Mouse (Mus musculus) myocyte (in vitro differentiated cells): ENCODE results near the gene Rps5.

Source experiments
- CEBPB ChIP-seq: IDR thresholded peaks from 2 replicates; pipeline ENCODE4 v1.6.1; 2011; ENCODE audit warnings: mild to moderate bottlenecking, moderate library complexity; ENCODE audit not compliant: poor library complexity, insufficient read depth, severe bottlenecking
- E2F4 ChIP-seq: IDR thresholded peaks from one replicate; pipeline ENCODE4 v1.6.1; 2011; ENCODE audit warnings: mild to moderate bottlenecking, control low read depth, moderate library complexity; ENCODE audit not compliant: insufficient read depth
- MAX ChIP-seq: IDR thresholded peaks from one replicate; pipeline ENCODE4 v1.6.1; 2011; ENCODE audit warnings: low read depth, mild to moderate bottlenecking, control low read depth
- MYOD1 ChIP-seq, 3 experiments: IDR thresholded peaks; one replicate each; pipeline ENCODE4 v1.6.1; 2011; ENCODE audit warnings: control low read depth in 2 of 3, low read depth in 2 of 3, mild to moderate bottlenecking in 2 of 3, moderate library complexity in 1 of 3; ENCODE audit not compliant: insufficient read length in 2 of 3, control insufficient read depth in 1 of 3
- MYOG ChIP-seq, 3 experiments: IDR thresholded peaks; one replicate each; pipeline ENCODE4 v1.6.1; 2011; ENCODE audit warnings: control low read depth in 2 of 3, low read depth in 2 of 3, mild to moderate bottlenecking in 2 of 3; ENCODE audit not compliant: insufficient read length in 2 of 3, control insufficient read depth in 1 of 3, insufficient read depth in 1 of 3
- POLR2A ChIP-seq: IDR thresholded peaks from one replicate; pipeline ENCODE4 v1.6.1; 2011; ENCODE audit warnings: low read depth, mild to moderate bottlenecking, control low read depth, moderate library complexity; ENCODE audit not compliant: insufficient read length
- POLR2AphosphoS2 ChIP-seq: IDR thresholded peaks from one replicate; pipeline ENCODE4 v1.6.1; 2011; ENCODE audit warnings: low read depth, control low read depth; ENCODE audit not compliant: insufficient read length
- REST ChIP-seq: IDR thresholded peaks from one replicate; pipeline ENCODE4 v1.6.1; 2011; ENCODE audit warnings: mild to moderate bottlenecking, control low read depth, moderate library complexity; ENCODE audit not compliant: insufficient read depth, insufficient read length
- SRF ChIP-seq: IDR thresholded peaks from one replicate; pipeline ENCODE4 v1.6.1; 2011; ENCODE audit warnings: low read depth; ENCODE audit not compliant: control insufficient read depth, insufficient read length
- TCF12 ChIP-seq: IDR thresholded peaks from one replicate; pipeline ENCODE4 v1.6.1; 2011; ENCODE audit warnings: mild to moderate bottlenecking, control low read depth; ENCODE audit not compliant: poor library complexity, insufficient read depth, severe bottlenecking
- TCF3 ChIP-seq: IDR thresholded peaks from one replicate; pipeline ENCODE4 v1.6.1; 2011; ENCODE audit warnings: low read depth, control low read depth; ENCODE audit not compliant: insufficient read length
- USF1 ChIP-seq: IDR thresholded peaks from one replicate; pipeline ENCODE4 v1.6.1; 2011; ENCODE audit warnings: low read depth, mild to moderate bottlenecking, control low read depth, moderate library complexity

- TF ChIP-seq POLR2A (no peak), CEBPB (no peak), POLR2AphosphoS2 (peak; percentile 69), E2F4 (no peak), MYOG (IDR thresholded peaks at IDR 0.05; ENCODE audit: control insufficient read depth in 1 of 3, insufficient read depth in 1 of 3, insufficient read length in 2 of 3, low read depth in 2 of 3) (no peak), USF1 (no peak), SRF (no peak), TCF12 (no peak), TCF3 (no peak), MAX (no peak), MYOD1 (IDR thresholded peaks at IDR 0.05; ENCODE audit: control insufficient read depth in 1 of 3, insufficient read length in 2 of 3, low read depth in 2 of 3) (no peak), REST (no peak)
These were observed 5.1 kb downstream of the Rps5 start, which contains the start of gene Rnf225 for GRCm38 (mm10) chr7:12927191-12927680.
